Mouse (Mus musculus): ENCODE data around the gene Men1.

The Men1 gene

GRCm38 (mm10) chr19:6363411-6364240, 28.8 kb downstream of the Men1 start, which contains the start of gene Sf1:
Sf1 (plus strand) TSS chr19:6363690.
- no peak for TF ChIP-seq GATA4 (IDR thresholded peaks at IDR 0.05; ENCODE audit: insufficient replicate concordance, low read length)

- TF ChIP-seq GATA4 (IDR thresholded peaks at IDR 0.05; ENCODE audit: insufficient replicate concordance, low read length), result no peak
These were observed 29.5 kb downstream of the Men1 start for GRCm38 (mm10) chr19:6364317-6364725.

GRCm38 (mm10) chr19:6364842-6365241, 30.1 kb downstream of the Men1 start:
- TF ChIP-seq GATA4 (IDR thresholded peaks at IDR 0.05; ENCODE audit: insufficient replicate concordance, low read length), result no peak

GRCm38 (mm10) chr19:6370175-6370574, 35.4 kb downstream of the Men1 start:
- no peak for TF ChIP-seq GATA4 (IDR thresholded peaks at IDR 0.05; ENCODE audit: insufficient replicate concordance, low read length)

- TF ChIP-seq GATA4 (IDR thresholded peaks at IDR 0.05; ENCODE audit: insufficient replicate concordance, low read length), result no peak
These were observed 37.7 kb downstream of the Men1 start for GRCm38 (mm10) chr19:6372433-6372832.

- no peak for TF ChIP-seq GATA4 (IDR thresholded peaks at IDR 0.05; ENCODE audit: insufficient replicate concordance, low read length)
These were observed 39.0 kb downstream of the Men1 start for GRCm38 (mm10) chr19:6373539-6374400.

GRCm38 (mm10) chr19:6374571-6374970, 39.8 kb downstream of the Men1 start:
- TF ChIP-seq GATA4 (IDR thresholded peaks at IDR 0.05; ENCODE audit: insufficient replicate concordance, low read length), result no peak

GRCm38 (mm10) chr19:6375423-6376254, 40.9 kb downstream of the Men1 start:
- TF ChIP-seq GATA4 (IDR thresholded peaks at IDR 0.05; ENCODE audit: insufficient replicate concordance, low read length), result no peak

GRCm38 (mm10) chr19:6376255-6376564, 41.4 kb downstream of the Men1 start:
- no peak for TF ChIP-seq GATA4 (IDR thresholded peaks at IDR 0.05; ENCODE audit: insufficient replicate concordance, low read length)

- TF ChIP-seq GATA4 (IDR thresholded peaks at IDR 0.05; ENCODE audit: insufficient replicate concordance, low read length), result no peak
These were observed 41.9 kb downstream of the Men1 start for GRCm38 (mm10) chr19:6376643-6377042.

GRCm38 (mm10) chr19:6377327-6378040, 42.7 kb downstream of the Men1 start:
- TF ChIP-seq GATA4 (IDR thresholded peaks at IDR 0.05; ENCODE audit: insufficient replicate concordance, low read length), result no peak

- no peak for TF ChIP-seq GATA4 (IDR thresholded peaks at IDR 0.05; ENCODE audit: insufficient replicate concordance, low read length)
These were observed 45.8 kb downstream of the Men1 start for GRCm38 (mm10) chr19:6380411-6381166.

- TF ChIP-seq GATA4 (IDR thresholded peaks at IDR 0.05; ENCODE audit: insufficient replicate concordance, low read length), result no peak
These were observed 46.5 kb downstream of the Men1 start for GRCm38 (mm10) chr19:6381238-6381637.
